Mouse (Mus musculus) kidney, postnatal 36 days (tissue): ENCODE results near the gene Col8a2.

Source experiments
- DNase-seq, 2 experiments: peaks; one replicate each; pipeline ENCODE4 v3.0.0; 2021 to 2022; ENCODE audit warnings: mixed read lengths in 2 of 2

Col8a2 gene

GRCm38 (mm10) chr4:126339461-126339860 lies 52.9 kb downstream of the Col8a2 start:
- no peak for DNase-seq

- DNase-seq: peak; percentile 22 to 25
These were observed 56.9 kb downstream of the Col8a2 start for GRCm38 (mm10) chr4:126343451-126343850.

- DNase-seq: no peak
These were observed 73.5 kb downstream of the Col8a2 start for GRCm38 (mm10) chr4:126360069-126360468.
